Mouse (Mus musculus): ENCODE results near the gene Hlx.

GRCm38 (mm10) chr1:184716117-184716516, 16.3 kb downstream of the Hlx start:
- no peak for TF ChIP-seq CTCF (IDR thresholded peaks at IDR 0.05; ENCODE audit: control insufficient read depth, insufficient read depth, insufficient read length)
- no peak for TF ChIP-seq USF1 (IDR thresholded peaks at IDR 0.05; ENCODE audit: low read depth)
- TF ChIP-seq MYOD1 (IDR thresholded peaks at IDR 0.05; ENCODE audit: control insufficient read depth, insufficient read length, low read depth) = no peak
- no peak for TF ChIP-seq MYOG (IDR thresholded peaks at IDR 0.05; ENCODE audit: control insufficient read depth, extremely low read depth, insufficient read length)
